Mouse (Mus musculus) left cerebral cortex, adult 18-20 months (tissue): ENCODE measurements around the gene Nfic. TPM values are rescaled to one million over a fixed set of nuclear protein-coding genes. Genes with fewer than 3 reads are reported as not detected.

Experiments used
- DNase-seq, 2 experiments: peaks; one replicate each; pipeline ENCODE4 v3.0.0; 2021 to 2022; ENCODE audit warnings: low spot score in 2 of 2, mixed read lengths in 1 of 2
- long read RNA-seq, 2 experiments: library from polyadenylated mRNA; stranded (forward); transcript quantifications; one replicate each; pipeline ENCODE4 v2.0.0; 2021
- total RNA-seq, 2 experiments: library from RNA; stranded (reverse); gene quantifications; 2 replicates each; pipeline ENCODE4 v1.2.3; 2021

Gene Nfic
- total RNA-seq = 10 to 100 TPM; 84.7 to 91.7 TPM
- long read RNA-seq, experiment 1, full-length matches to known transcripts = 12 of 38 reads
- long read RNA-seq, experiment 1, partial matches to known transcripts = 4 of 38 reads
- long read RNA-seq, experiment 1, other reads (novel, unspliced or antisense) = 22 of 38 reads
- long read RNA-seq, experiment 2, full-length matches to known transcripts = 8 of 21 reads
- long read RNA-seq, experiment 2, partial matches to known transcripts = 0 of 21 reads
- long read RNA-seq, experiment 2, other reads (novel, unspliced or antisense) = 13 of 21 reads

- peak in 1 of 2 experiments; percentile 2 for DNase-seq
Observed at GRCm38 (mm10) chr10:81455181-81455895, at the start of gene Nfic. TSS of gene Nfic (minus strand) at chr10:81455635.

GRCm38 (mm10) chr10:81502658-81503057 lies 47.2 kb upstream of the Nfic start:
- DNase-seq = peak; percentile 90 to 96

- DNase-seq = no peak
Observed at GRCm38 (mm10) chr10:81501863-81502262, 46.4 kb upstream of the Nfic start.

- no peak for DNase-seq
Observed at GRCm38 (mm10) chr10:81500032-81500431, 44.6 kb upstream of the Nfic start, which contains the start of gene S1pr4. TSS of gene S1pr4 (minus strand) at chr10:81500132.

- no peak for DNase-seq
Observed at GRCm38 (mm10) chr10:81499250-81499901, 43.9 kb upstream of the Nfic start.

GRCm38 (mm10) chr10:81498316-81499249 lies 43.1 kb upstream of the Nfic start:
- DNase-seq = no peak

- no peak for DNase-seq
Observed at GRCm38 (mm10) chr10:81497401-81498270, 42.2 kb upstream of the Nfic start.

GRCm38 (mm10) chr10:81496969-81497368 lies 41.5 kb upstream of the Nfic start:
- DNase-seq = no peak

- peak; percentile 99 for DNase-seq
Observed at GRCm38 (mm10) chr10:81496264-81496901, 40.9 kb upstream of the Nfic start, which contains the start of gene Ncln. TSS of gene Ncln (minus strand) at chr10:81496392.

- DNase-seq = peak in 1 of 2 experiments; percentile 46
Observed at GRCm38 (mm10) chr10:81495616-81496263, 40.3 kb upstream of the Nfic start.

GRCm38 (mm10) chr10:81495151-81495550 lies 39.7 kb upstream of the Nfic start:
- no peak for DNase-seq

GRCm38 (mm10) chr10:81494260-81495041 lies 39.0 kb upstream of the Nfic start:
- DNase-seq = no peak

GRCm38 (mm10) chr10:81493601-81494220 lies 38.3 kb upstream of the Nfic start:
- DNase-seq = no peak

- DNase-seq = no peak
Observed at GRCm38 (mm10) chr10:81492606-81493240, 37.3 kb upstream of the Nfic start.

GRCm38 (mm10) chr10:81491018-81491417 lies 35.6 kb upstream of the Nfic start:
- DNase-seq = no peak

- DNase-seq = no peak
Observed at GRCm38 (mm10) chr10:81489941-81490340, 34.5 kb upstream of the Nfic start.

- no peak for DNase-seq
Observed at GRCm38 (mm10) chr10:81488081-81488480, 32.6 kb upstream of the Nfic start.
